Mouse (Mus musculus): ENCODE measurements around the gene Ric1. TPM values are rescaled to one million over a fixed set of nuclear protein-coding genes. Genes with fewer than 3 reads are reported as not detected.

Ric1 gene
- polyA plus RNA-seq, 1 experiment, result 28.0 TPM

DNA sequence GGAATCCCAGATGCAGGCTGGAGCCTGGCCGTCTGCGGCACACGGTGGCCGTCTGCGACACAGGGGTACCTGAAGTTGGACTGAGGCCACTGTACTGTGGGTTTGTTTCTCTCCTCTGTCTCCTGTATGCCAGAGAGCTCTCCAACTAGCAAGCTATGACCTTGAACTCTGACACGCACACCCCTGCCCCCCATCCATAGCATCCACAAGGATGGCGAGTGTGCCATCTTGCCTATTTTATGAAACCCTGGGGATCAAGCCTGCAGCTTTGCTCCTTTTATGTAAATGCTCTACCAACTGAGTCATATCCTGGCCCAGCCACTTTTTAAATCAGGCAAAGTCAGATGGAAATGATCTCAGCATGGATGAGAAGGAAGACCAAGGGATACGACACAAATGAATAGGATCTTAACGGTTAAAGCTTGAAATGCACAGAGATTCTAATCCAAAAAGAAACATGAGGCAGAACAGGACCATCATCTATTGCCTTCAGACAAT is 131.7 kb downstream of the Ric1 start:
- no peaks in the 10 kb centered on the region for H3K27me3 ChIP-seq (ENCODE audit: control insufficient read depth, insufficient read depth, low read length)
- H3K27ac ChIP-seq (ENCODE audit: insufficient read depth, low read length), result no peak overlapping the region
- no peak for DNase-seq
- 87% methylated on average over 9 of the region's 9 CpGs for WGBS
- H3K4me1 ChIP-seq (ENCODE audit: control insufficient read depth, insufficient read depth, low read length), result no peaks in the 10 kb centered on the region
- no peak overlapping the region for H3K4me3 ChIP-seq (replicated peaks; ENCODE audit: insufficient read depth, low read depth, low read length)
- TF ChIP-seq CTCF (IDR thresholded peaks at IDR 0.05; ENCODE audit: borderline replicate concordance, insufficient read depth, low read depth, low read length) (no peak), POLR2A (IDR thresholded peaks at IDR 0.05; ENCODE audit: borderline replicate concordance, insufficient read depth, low read length) (no peak)

DNA sequence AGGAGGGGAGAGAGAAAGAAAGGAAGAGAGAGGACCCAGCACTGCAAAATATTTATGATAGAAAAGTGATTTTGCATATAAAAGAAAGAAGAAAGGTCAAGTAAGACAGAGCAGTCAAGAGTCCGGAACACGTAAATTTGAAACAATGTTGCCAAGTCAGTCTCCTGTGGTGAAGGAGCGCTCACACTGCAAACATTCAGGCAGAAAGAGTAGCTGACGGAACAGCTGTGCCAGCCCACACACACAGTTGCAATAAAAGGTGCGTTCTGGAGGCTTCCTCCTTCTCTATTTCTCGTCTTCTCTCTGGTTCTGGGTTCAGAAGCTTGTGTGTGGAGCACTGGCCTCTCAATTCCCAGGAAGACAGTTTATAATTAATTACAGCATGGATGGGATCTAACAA is 133.1 kb downstream of the Ric1 start:
- Histone ChIP-seq H3K4me3 (replicated peaks; ENCODE audit: insufficient read depth, low read depth, low read length) (no peak overlapping the region), H3K4me1 (ENCODE audit: control insufficient read depth, insufficient read depth, low read length) (no peaks in the 10 kb centered on the region), H3K27ac (ENCODE audit: insufficient read depth, low read length) (no peak overlapping the region), H3K27me3 (ENCODE audit: control insufficient read depth, insufficient read depth, low read length) (no peaks in the 10 kb centered on the region)
- WGBS, result 23% methylated on average over 6 of the region's 6 CpGs
- TF ChIP-seq CTCF (IDR thresholded peaks at IDR 0.05; ENCODE audit: borderline replicate concordance, insufficient read depth, low read depth, low read length) (no peak), POLR2A (IDR thresholded peaks at IDR 0.05; ENCODE audit: borderline replicate concordance, insufficient read depth, low read length) (no peak)
- no peak for DNase-seq

DNA sequence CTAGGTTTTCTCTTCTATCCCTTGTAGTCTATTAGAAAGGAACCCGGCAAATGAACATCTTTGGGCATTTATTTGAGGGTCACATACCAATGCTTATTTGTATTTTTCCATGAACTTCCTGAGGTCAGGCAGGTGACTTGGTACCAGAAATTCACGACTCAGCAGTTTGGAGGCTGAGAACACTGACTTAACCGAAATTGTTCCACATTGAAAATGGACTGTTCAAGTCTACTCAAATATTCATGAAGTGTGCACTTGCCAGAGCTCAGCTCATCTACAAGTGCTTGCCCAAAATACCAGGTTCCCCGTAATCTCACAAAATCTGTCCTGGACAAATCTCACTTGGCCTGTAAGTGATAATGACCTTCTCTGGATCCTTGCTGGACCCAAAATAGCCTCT is 133.9 kb downstream of the Ric1 start:
- TF ChIP-seq POLR2A (IDR thresholded peaks at IDR 0.05; ENCODE audit: borderline replicate concordance, insufficient read depth, low read length) (no peak), CTCF (IDR thresholded peaks at IDR 0.05; ENCODE audit: borderline replicate concordance, insufficient read depth, low read depth, low read length) (no peak)
- DNase-seq, result no peak
- WGBS, result 78% methylated on average over 4 of the region's 4 CpGs
- no peaks in the 10 kb centered on the region for H3K4me1 ChIP-seq (ENCODE audit: control insufficient read depth, insufficient read depth, low read length)
- no peak overlapping the region for H3K4me3 ChIP-seq (replicated peaks; ENCODE audit: insufficient read depth, low read depth, low read length)
- H3K27me3 ChIP-seq (ENCODE audit: control insufficient read depth, insufficient read depth, low read length), result no peaks in the 10 kb centered on the region
- H3K27ac ChIP-seq (ENCODE audit: insufficient read depth, low read length), result no peak overlapping the region

Other genes with a start within 250 kb of the Ric1 start
- 1.0 and 1.2 TPM in 2 replicates for gene Insl6, start 196.9 kb upstream of the Ric1 start, polyA plus RNA-seq (2012; rRNA removed)
- gene Rln1, start 187.6 kb upstream of the Ric1 start, polyA plus RNA-seq (2012; rRNA removed), result 0.49 and 0.79 TPM in 2 replicates
- 31.0 and 34.0 TPM in 2 replicates for gene Plgrkt, start 154.9 kb upstream of the Ric1 start, polyA plus RNA-seq (2012; rRNA removed)
- gene Cd274, start 154.8 kb upstream of the Ric1 start, polyA plus RNA-seq (2012; rRNA removed), result 1.3 and 1.6 TPM in 2 replicates
- gene Pdcd1lg2, start 111.4 kb upstream of the Ric1 start, polyA plus RNA-seq (2012; rRNA removed), result 0.08 TPM in 1 of 2 replicates, not detected in the other
- gene Ermp1, start 126.1 kb downstream of the Ric1 start, polyA plus RNA-seq (2012; rRNA removed), result 44.9 and 45.6 TPM in 2 replicates
- not detected in 2 replicates for gene Mlana, start 175.5 kb downstream of the Ric1 start, polyA plus RNA-seq (2012; rRNA removed)

Measured in cerebellum, adult 2 months (tissue).